Mouse (Mus musculus): ENCODE results near the gene Cbwd1.
"Not testable (repeated sequence)": the region's sequence is repeated elsewhere in the genome, so short reads cannot be mapped to it uniquely, and the experiment has no call there.

Cbwd1 gene

DNA sequence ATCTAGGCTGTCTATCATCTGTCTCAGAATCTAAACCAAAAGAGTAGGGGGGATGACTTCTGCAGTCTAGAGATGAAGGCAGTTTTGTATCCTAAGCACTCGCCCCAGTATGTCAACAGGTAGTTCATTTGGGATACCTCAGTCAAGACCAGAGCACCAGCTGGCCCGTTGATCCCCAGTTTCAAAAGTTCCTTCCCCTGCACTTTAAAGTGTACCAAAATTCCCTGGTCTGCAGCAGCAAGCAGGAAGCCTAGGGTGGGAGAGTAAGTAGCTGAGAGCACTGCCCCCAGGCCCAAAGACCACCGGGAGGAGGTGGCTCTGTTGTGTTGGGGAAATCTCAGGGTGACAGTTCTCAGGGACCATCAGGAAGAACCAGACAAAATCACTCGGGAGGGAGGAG is 64.9 kb downstream of the Cbwd1 start:
- DNase-seq, result no peak

DNA sequence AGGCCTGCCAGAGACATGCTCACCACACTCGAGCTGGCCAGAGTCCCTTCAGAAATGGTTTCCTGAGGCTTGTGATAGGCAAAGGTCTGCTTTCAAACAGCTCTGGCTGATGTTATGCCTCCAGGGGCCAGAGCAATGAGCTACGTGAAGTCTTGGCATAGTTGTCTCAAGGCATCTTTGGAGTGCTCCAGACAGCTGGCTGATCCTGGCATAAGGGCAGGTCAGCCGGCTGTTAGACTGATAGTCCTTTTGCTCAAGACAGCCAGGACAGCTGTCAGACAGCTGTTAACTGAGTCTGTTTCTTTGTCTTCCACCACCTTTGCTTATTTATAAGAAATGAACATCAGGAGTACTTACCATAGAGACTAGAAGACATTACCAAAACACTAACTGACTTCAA is 74.5 kb downstream of the Cbwd1 start:
- DNase-seq, result no peak

DNA sequence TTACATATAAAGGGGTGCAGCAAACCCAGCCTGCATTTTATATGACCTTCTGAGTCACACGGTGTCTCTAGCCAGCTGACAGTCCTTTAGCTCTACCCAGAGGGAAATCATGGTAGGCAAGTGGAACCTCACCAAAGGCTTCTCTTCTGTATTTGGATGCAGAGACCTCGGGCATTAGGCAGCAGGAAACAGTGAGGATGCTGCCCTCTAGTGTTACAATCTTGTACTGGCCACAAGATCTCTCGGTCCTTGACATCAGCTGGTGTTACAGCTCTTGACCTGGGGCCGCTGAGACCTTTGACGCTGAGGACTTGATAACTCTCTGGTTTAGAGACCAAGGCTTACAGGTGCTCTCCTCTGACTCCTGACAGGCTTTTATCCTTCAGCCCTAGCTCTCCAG is 75.9 kb downstream of the Cbwd1 start:
- peak; percentile 6 for DNase-seq

DNA sequence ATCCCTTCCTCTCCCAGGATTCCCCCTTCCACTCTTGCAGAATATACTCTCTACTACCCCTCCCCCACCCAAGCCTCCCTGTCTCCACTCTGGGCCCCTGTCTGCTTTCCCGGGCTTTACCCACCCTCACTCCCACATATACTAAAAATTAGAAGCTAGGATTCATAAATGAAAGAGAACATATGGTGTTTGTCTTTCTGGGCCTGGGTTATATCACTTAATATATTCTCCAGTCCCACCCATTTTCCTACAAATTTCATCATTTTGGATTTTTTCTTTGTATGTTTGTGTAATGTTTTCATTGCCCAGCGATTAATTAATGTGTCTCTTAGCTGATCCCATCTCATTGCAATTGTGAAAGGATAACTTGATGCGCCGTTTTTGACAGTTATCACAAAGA is 80.2 kb downstream of the Cbwd1 start:
- DNase-seq, result no peak

DNA sequence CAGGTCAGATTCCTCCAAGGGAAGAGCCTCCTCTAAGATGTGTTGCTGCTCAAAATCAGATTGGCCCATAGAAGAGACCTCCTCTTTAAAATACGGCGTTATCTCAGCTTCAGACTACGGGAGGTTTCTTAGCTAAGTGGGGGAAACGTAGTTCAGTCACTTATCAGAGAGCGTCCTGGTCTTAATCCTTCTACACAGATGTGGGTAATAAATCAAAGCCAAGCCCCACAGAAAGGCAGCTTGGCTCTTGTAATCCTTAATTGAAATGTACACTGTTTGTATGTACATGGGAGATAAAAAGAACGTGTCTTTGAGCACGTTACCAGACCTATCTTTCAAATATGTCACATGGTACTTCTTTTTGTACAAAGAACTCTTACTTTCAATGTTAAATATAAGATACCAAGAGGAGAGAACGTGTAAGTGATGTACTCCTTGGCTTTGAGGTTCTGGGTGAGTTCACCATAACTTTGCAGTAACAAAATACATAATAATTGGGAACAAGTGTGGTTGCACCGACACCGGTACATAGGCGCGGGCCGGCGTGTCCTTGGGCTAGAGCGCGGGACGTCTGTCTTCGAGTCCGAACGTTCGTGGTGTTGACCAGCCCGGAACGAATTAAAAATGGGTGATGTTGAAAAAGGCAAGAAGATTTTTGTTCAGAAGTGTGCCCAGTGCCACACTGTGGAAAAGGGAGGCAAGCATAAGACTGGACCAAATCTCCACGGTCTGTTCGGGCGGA is 86.1 kb downstream of the Cbwd1 start, which contains the start of gene Gm10053:
Gene Gm10053 (plus strand): TSS at position 558 of the 742 bp plus-strand sequence.
- DNase-seq, result not testable (repeated sequence)

DNA sequence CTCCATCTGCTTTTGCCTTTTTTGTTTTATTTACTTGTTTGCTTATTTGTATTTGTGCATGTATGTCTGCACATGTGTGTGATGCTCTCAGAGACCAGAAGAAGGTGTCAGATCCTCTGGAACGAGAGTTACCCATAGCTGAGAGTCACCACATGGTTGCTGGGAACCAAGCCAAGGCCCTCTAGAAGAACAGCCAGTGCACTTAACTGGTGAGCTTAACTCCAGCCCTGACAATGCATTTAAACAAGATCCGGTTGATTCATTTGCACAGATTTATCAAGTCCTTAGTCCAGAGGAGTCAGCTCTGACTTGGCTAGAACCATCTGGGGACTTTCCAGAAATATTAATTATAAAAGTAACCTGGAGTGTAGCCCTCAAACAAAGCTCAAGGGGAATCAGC is 87.5 kb downstream of the Cbwd1 start:
- no peak for DNase-seq

DNA sequence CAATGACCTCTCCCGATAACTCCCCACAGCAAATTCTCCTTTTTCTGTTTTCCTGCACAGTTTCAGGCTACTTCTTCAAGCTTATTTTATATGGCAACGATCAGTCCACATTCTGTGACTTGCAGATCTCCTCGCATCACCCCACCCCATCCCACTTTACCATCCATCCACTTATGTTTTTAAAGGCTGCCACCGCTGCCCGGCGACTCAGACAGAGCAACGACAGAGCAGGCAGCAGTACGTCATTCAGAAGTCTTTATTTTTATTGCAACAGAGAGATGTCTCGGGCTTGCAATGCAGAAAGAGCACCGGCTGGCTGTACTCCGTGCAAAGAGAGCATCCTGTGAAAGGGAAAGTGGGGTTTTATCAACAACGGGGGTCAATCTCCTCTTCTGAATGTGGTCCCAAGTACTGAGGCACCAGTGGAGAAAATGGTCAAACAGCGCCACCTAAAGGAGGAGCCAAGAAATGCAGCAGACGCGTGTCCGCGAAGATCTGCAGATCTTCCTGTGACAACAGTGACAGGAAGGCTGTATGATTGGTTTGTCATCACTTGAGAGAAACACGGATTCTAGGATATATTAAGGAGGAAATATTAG is 90.3 kb downstream of the Cbwd1 start:
- peak; percentile 14 for DNase-seq

All from cerebellum, adult 11 months (tissue).